Mouse (Mus musculus): ENCODE results near the gene Gm29427.
"Not testable (repeated sequence)": the region's sequence is repeated elsewhere in the genome, so short reads cannot be mapped to it uniquely, and the experiment has no call there.

Gene Gm29427

GRCm38 (mm10) chr1:130731741-130732337, 16.2 kb upstream of the Gm29427 start, which contains the start of gene AA986860:
Gene AA986860, plus strand, starts transcription at chr1:130731976.
- no peak for DNase-seq (ENCODE audit: low spot score in 2 of 2)

DNA sequence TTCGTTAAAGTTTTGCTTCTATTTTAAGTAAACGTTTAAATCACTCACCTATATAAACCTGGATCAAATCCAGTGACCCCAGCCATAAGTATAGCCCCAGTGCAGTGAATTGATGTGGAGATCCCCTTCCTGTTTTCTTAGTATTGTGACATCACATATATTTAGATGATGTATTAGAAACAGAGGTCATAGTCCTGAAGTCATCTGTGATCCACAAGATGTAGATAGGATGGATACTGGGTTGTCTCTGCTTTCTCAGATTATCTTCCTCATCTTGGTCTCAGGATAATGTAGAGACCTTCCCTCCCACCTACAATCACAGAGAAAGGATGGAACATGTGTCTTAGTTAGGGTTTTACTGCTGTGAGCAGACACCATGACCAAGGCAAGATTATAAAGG, 13.6 kb upstream of the Gm29427 start, which contains the start of gene Pfkfb2:
Pfkfb2 (minus strand) TSS at position 101 of the 400 bp plus-strand sequence.
- DNase-seq (ENCODE audit: low spot score in 2 of 2): no peak

GRCm38 (mm10) chr1:130728708-130729107, 13.1 kb upstream of the Gm29427 start:
- DNase-seq (ENCODE audit: low spot score in 2 of 2): no peak

- DNase-seq (ENCODE audit: low spot score in 2 of 2): no peak
Measured at GRCm38 (mm10) chr1:130728070-130728469, 12.5 kb upstream of the Gm29427 start.

DNA sequence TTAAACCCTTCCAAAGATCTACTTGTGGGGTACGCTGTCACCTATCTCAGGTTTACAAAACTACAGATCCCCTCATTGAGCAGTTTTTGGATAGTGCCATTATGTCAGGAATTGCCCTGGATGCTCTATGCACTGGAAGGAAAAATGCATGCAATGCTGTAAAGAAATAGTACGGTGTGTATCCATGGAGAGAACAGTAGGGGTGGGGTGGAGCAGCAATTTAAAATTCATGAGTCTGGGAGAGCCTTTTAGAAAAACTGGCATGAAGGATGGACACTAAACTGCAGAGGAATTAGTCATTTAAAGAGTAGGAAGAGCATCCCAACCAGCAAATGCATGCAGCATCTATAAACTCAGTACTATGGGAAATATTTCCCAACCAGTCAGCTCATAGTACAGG, 10.8 kb upstream of the Gm29427 start:
- DNase-seq (ENCODE audit: low spot score in 2 of 2): no peak

GRCm38 (mm10) chr1:130724206-130724605, 8.6 kb upstream of the Gm29427 start:
- DNase-seq (ENCODE audit: low spot score in 2 of 2): no peak

DNA sequence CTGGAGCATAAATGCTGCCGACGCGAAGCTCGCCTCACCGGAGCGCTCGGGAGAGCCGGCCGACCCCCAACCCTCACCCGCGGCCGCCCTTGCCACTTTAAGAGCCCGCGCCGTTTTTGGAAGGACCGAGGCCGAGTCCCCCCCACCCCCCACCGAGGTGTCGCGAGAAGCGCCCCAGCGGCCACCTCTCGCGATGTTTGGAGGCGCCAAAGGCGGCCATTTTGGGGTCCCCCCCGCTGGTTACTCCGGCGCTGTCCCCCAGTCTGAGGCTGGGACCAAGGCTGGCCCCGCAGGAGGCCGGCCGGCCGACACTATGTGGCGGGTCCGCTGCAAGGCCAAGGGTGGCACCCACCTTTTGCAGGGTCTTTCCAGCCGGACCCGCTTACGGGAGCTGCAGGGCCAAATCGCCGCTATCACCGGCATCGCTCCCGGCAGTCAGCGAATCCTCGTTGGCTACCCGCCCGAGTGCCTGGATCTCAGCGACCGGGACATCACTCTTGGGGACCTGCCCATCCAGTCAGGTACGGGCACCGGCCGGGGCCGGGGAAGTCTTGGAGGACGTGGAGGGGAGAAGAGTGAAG, 1.8 kb upstream of the Gm29427 start, which contains the start of gene Yod1:
Yod1 (plus strand) TSS at position 37 of the 581 bp plus-strand sequence.
- DNase-seq (ENCODE audit: low spot score in 2 of 2): peak; percentile 89 to 91

GRCm38 (mm10) chr1:130716513-130717290, 1.1 kb upstream of the Gm29427 start:
- no peak for DNase-seq (ENCODE audit: low spot score in 2 of 2)

DNA sequence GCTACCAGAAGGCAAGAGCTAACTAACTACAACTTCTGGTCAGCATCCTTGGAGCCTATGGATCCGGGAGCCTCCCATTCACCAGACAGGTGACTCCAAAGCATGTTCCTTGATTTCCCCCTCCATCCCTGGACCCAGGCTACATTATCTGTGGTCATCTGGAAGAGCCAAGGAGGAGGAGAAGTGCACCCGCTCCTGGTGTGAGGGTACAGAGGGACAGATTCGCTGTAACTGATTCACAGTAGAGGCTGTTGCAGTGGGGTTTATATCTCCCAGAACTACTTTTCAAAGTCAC, 566 bp upstream of the Gm29427 start:
- no peak for DNase-seq (ENCODE audit: low spot score in 2 of 2)

- DNase-seq (ENCODE audit: low spot score in 2 of 2): no peak
Measured at GRCm38 (mm10) chr1:130714046-130714445, 1.6 kb downstream of the Gm29427 start.

GRCm38 (mm10) chr1:130710283-130711080, 5.1 kb downstream of the Gm29427 start:
- peak in 1 of 2 experiments; percentile 34 for DNase-seq (ENCODE audit: low spot score in 2 of 2)

DNA sequence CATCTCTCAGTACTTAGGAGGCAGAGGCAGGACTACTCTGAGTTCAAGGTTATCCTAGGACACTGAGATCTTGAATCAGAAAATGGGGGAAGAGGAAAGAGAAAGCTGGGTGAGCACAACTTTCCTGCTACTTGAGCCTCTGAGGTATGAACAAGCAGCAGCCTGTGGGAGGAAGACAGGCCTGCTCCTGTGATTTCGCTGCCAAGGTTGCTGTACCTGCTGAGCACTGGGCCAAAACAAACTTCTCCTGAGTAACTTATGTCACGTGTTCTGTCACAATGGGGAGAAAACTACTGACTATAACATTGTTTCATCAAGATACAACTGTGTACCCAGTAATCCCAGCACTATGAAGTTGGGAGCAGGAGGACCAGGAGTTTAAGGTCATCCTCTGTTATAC, 12.0 kb downstream of the Gm29427 start:
- no peak for DNase-seq (ENCODE audit: low spot score in 2 of 2)

GRCm38 (mm10) chr1:130701976-130702375, 13.6 kb downstream of the Gm29427 start:
- DNase-seq (ENCODE audit: low spot score in 2 of 2): no peak

DNA sequence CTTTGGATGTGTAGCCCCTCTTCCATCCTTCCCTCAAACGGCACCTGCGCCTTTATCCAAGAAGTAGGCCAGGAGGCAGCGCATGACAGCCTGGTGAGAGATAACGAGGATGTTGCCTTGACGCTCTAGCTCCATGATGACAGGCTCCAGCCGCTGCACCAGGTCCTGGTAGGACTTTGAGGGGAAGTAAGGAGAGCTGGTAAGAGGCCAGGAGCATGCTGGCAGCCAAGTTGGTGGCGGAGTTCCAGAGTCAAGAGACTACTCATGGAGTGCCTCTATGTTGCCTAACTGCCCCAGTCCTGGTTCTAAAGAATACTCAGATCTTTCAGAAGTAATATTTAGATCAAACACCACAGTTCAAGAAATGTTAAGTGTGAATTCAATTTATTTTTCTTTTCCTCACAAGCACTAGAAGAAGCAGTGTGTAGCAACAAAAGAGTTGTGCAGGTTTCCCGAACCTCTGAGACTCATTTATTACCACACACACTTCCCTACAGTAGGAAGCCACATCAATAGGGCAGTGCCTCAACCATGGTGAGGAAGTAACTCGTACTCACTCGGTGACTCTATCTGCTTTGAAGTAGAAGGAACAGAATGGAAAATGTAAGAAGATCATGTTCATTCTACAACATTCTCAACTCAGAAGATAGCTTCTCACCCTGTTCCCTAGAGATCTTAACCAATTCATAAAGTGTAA, 15.5 kb downstream of the Gm29427 start:
- DNase-seq (ENCODE audit: low spot score in 2 of 2): peak; percentile 73 to 80

DNA sequence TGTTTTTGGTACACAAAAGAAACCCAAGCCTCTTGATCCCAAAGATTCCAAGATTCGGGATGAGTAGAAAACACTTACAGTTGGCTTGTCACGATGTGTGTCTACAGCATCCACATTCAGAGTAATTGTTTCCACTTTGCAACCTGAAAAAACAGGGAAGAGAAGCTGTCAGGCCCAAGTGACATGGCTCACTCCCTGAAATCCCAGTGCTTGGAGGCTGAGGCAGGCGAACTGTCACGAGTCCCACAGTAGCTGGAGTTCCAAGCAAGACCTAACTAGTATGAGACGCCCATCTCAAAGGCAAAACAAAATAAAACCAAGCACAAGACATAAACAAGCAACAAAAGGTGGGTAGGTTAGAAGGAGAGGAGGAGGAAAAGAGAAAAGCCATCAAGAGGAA, 17.0 kb downstream of the Gm29427 start:
- DNase-seq (ENCODE audit: low spot score in 2 of 2): no peak

DNA sequence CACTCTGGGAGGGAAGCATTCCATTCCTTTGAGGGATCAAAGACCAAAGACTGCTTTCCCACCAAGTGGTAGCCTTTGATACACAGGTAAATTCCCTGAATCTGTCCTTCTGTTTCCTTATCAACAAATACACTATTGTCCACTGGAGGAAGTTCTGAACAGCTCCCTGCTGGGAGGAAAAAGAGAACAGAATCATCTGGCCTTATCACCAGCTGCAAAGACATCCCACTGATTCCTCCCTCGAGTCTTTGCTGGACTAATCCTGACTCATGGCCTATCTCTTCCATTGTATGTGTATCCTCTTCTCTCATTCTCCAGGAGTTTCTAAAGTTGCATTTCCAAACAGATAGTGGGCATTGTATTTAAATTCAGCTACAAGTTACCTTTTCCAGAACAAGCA, 31.7 kb downstream of the Gm29427 start:
- no peak for DNase-seq (ENCODE audit: low spot score in 2 of 2)

DNA sequence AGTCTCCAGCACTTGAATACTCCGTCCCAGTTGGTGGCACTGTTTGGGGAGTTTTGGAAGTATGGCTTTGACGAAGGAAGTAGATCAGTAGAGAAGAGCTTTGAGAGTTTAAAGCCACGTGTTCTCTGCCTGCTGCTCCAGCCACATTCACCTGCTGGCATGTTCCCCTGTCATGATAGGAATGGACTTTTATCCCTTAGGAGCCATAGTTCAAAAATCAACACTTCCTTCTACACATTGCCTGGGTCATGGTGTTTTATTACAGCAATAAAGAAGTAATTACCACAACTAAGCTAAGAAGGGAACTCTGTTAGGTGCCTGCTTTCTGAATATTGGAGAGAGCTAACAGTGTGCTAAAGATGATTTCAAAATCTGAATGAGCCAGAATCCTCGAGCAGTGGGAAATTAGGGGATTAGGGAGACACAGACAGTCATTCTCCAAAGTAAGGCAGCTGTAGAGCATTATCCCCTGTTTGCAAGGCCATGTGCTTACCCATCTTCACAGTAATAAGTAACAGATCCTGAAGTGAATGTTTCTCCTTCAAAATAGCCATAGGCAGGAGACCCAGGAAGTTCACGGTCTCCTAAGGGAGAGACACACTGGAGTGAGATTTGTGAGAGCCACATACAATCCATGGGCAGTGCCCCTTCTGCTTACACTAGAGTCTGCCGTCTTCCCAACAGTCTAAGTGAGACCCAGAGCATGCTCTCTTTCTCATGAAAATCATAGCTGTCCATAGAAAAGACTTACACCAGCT, 33.8 kb downstream of the Gm29427 start:
- DNase-seq (ENCODE audit: low spot score in 2 of 2): no peak

- DNase-seq (ENCODE audit: low spot score in 2 of 2): no peak
Measured at GRCm38 (mm10) chr1:130681075-130681474, 34.5 kb downstream of the Gm29427 start.

DNA sequence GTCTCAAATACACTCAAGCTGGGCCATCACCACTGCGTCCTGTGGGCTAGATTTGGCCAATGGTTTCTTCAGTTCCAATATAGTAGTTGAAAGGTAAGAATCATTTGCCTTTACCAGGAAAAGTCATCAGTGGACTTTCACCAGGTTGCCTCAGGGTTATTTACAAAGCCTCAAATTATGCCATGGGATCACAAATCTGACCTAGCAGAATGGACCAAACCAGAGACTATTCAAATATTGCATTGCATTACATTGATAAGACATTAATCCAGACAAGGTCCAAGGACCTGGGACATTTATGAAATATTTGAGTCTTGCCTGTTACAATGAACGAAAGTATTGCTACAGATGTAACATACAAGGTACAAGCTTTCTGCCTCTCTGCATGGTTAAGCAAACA, 37.0 kb downstream of the Gm29427 start:
- no peak for DNase-seq (ENCODE audit: low spot score in 2 of 2)

- not testable (repeated sequence) for DNase-seq (ENCODE audit: low spot score in 2 of 2)
Measured at GRCm38 (mm10) chr1:130663576-130663975, 52.0 kb downstream of the Gm29427 start.

DNA sequence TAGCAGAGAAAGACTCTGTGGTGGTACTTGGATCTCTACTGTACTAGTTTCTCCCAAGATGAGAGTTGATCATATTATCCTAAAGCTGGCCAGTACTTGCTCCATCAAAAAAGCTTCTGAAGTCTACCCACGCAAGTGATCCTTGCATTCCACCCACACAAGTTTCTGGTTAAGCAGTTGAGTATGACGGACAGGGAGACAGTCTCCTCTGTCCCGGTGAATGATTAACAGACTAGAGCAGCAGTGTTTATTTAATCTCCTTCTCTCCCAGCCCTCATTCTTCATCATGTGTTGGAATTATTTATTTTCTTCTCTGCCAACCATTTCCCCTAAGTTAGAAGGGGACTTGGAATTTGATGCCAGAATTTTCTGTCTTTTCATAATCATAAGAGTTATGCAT, 54.1 kb downstream of the Gm29427 start, which contains the start of gene C4bp:
C4bp (minus strand) TSS at position 179 of the 400 bp plus-strand sequence.
- DNase-seq (ENCODE audit: low spot score in 2 of 2): no peak
